Mouse (Mus musculus) urinary bladder, postnatal 36 days (tissue): ENCODE measurements around the gene Abcc4.
A peak's percentile ranks its signal among the peaks of the same experiment; 100 is the strongest.
"Not testable (repeated sequence)": the region's sequence is repeated elsewhere in the genome, so short reads cannot be mapped to it uniquely, and the experiment has no call there.

Experiments used
- DNase-seq, 2 experiments: peaks; one replicate each; pipeline ENCODE4 v3.0.0; 2022; ENCODE audit warnings: low spot score in 2 of 2, mixed read lengths in 1 of 2

Gene Abcc4

GRCm38 (mm10) chr14:118579013-118579728 lies 126.8 kb downstream of the Abcc4 start:
- peak in 1 of 2 experiments; percentile 14 for DNase-seq

DNA sequence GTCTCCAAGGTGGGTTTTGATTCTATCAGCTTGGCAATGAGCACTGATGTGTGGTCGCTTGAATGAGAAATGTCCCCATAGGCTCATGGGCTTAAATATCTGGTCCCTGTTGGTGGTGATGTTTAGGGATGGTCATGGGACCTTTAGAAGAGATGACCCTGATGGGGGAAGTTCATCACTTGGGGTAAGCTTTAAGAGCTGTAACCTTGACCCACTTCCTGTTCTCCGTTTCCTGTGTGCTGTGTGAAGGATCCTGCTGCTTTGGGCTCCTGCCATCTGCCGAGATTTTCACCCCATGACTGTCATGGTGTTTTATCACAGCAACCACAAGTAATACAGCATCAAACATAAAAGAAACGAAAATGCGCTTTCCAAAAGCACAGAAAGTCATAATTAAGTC lies 128.1 kb downstream of the Abcc4 start:
- no peak for DNase-seq

DNA sequence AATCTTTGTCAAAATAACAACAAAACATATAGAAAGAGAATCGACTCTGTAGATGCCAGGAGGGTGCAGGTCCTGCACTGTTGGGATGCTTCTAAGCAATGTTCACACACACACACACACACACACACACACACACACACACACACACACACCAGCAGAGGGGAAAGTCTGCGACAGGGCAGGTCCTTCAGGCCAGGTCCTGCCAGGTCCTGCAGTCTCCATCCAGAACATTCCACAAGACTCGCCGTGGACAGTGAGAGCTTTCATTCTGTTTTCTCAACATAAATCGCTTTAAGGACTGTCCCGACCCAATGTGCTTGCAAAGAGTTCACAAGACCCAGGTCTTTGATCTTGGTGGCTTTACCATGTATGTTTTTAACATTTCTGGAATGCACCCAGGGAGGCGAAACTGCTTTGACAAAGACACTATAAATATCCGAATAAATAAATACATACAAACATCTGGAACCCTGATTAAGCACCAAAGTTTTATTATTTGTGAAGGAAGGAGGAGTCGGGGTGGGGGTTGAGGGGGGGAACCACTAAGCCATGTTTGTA lies 133.3 kb downstream of the Abcc4 start:
- DNase-seq = no peak

DNA sequence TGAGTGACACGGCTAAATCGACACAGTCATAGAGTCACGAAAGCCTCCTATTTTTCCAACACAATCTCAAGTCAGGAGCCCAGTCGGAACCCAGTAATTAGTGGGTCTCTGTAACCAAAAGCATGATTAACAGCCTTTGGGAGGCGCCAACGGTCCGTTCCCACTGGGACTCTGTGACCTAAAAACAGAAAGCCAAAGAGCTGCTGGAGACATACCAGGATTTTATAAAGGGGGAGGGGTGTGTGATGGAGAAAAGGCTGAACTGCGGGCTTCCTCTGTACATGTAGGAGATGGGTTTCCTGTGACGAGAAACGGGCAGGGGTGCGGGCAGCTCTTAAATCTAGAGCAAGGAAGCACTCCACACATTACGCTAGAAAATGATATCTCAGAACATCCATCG lies 136.4 kb downstream of the Abcc4 start:
- DNase-seq = no peak

GRCm38 (mm10) chr14:118568116-118568673 lies 137.8 kb downstream of the Abcc4 start:
- DNase-seq = no peak

DNA sequence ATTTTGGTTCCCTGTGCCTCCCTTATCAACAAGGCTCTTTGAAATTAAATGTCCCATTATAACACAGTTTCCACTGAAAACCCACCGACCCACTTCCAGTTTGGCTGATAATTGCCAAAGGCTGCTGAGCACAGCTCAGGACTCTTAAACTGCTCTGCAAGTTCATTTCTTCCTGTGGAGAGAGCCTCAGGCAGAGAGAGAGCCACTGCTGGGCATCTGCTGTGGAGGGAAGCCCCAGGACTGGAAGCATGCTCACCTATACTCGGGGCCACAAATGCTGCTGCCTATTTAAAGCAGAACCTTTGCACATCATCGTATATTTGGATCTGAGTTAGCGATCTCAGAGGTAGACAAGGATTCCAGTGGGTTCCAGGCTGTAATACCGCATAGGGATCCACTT lies 139.2 kb downstream of the Abcc4 start:
- no peak for DNase-seq

GRCm38 (mm10) chr14:118566214-118566688 lies 139.8 kb downstream of the Abcc4 start:
- DNase-seq = peak; percentile 15 to 24

- no peak for DNase-seq
Observed at GRCm38 (mm10) chr14:118565696-118566095, 140.3 kb downstream of the Abcc4 start.

GRCm38 (mm10) chr14:118563570-118563969 lies 142.4 kb downstream of the Abcc4 start:
- no peak for DNase-seq

GRCm38 (mm10) chr14:118552901-118553475 lies 153.0 kb downstream of the Abcc4 start:
- DNase-seq = no peak

- DNase-seq = no peak
Observed at GRCm38 (mm10) chr14:118552390-118552789, 153.6 kb downstream of the Abcc4 start.

DNA sequence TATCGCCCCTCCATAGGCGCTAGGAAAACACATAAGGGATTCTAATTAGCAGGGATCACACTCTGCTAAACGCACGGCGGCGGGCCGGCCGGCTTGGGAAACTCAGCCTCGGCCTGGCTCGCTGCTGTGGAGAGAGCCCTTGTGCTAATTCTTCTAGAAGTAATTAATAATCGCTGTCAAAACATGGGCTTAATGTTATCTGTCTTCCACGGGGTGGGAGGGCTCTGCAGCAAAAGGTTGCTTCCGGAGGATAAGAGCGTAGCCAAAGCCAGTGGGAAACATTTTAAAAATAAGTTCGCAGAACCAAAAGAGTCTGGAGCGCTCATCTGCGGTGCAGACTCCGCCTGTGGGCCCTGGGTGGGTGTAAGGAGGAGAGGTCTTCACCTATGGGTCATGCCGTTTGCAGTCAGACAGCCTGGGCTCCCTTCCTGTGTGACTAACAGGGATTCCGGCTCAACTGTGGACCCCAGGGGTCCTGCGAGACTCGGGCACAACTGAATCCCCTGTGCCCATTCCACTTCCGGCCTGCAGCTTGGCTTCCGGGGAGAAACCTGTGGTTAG lies 154.2 kb downstream of the Abcc4 start:
- no peak for DNase-seq

DNA sequence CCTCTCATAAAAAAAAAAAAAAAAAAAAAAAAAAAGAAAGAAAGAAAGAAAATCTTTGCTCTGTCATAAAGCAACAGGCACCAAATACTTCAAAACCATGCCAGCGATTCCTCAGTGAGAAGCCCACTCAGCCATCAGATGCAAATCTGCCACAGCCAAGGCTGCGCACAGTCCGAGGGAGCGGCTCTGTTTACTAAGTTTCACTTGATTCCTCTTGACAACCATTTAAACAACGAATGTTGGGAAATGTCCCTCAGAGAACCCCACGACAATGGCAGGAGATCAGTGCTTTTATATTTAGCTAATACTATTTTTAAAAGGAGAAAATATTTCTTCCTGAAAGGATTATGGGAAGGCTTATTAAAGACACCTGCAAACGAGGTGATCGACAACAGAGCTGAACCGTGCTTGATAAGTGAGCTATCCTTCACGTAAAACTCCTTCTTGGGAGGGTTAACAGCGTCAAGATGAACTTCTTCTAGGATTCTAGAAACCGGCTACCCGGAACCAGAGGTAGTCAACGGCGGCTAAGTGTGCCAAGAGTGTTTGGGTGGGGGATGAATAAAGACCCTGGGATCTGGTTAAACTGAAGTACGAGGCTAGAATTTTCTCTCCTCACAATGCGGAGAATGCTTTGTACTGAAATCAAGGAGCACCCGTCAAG lies 154.8 kb downstream of the Abcc4 start:
- no peak for DNase-seq

DNA sequence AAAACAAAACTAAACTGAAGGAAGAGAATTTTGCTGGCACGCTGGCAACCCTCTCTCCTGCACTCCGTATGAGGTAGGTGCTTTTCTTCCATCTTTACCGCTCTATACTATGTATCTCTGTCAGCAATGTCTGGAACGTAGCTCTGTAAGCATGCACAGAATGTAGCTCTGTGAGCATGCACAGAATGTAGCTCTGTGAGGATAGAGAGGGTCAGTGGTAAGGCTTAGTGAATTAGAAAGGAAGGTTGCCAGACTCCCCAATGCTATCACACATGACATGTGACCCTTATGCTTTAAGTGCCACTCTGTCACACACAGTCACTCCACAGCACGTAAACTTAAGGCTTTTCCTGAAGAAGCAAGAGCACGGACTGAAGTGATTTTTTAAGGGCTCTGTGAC lies 161.5 kb downstream of the Abcc4 start:
- DNase-seq = no peak

DNA sequence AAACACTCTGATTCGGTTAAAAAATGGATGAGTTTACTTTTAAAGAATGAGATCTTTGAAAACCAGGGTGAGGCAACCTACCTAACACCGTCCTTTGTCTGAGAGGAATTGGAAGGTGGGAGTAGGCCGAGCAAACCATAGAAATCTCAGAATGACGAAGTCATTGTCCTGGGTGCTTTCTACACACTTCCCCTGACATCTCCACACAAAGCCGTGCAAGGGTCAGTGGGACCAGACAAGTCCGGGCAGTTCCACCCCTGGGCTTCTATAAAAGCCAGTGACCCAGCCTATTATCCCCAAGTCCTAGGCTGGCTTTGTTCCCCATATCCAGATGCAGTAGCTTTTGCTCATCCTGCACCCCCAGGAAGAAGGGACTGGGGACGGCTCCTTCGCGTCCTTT lies 163.1 kb downstream of the Abcc4 start:
- DNase-seq = no peak

DNA sequence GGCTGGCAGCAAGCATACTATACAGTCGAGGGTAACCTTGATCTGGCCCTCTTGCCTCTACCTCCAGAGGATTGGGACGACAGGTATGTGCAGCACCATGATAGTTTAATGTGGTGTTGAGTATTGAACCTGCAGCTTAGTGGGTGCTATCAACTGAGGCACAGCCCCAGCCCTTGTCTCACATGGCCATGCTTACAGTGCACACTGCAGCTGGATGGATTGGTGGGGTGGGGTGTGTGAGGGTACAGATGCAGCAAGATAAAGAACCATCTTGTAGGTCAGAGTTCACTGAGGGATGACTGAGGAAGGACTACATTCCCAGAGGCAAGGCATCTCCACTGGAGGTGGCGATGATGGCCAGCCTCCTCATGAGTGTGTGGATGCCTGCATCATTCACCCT lies 174.5 kb downstream of the Abcc4 start:
- no peak for DNase-seq

GRCm38 (mm10) chr14:118514280-118515031 lies 191.6 kb downstream of the Abcc4 start:
- no peak for DNase-seq

DNA sequence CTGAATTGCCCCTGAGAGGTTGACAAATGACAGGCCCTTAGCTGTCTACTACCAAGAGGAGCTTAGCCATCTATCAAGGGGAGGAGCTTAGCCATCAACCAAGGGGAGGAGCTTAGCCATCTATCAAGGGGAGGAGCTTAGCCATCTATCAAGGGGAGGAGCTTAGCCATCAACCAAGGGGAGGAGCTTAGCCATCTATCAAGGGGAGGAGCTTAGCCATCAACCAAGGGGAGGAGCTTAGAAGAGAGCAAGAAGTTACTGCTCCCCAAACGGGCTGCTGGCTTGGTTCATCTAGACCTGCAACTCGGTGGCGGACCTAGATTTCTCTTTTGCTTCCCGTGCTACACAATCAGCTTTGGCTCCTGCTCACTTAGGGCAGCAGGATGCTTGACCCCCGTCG lies 194.3 kb downstream of the Abcc4 start:
- DNase-seq = not testable (repeated sequence)

DNA sequence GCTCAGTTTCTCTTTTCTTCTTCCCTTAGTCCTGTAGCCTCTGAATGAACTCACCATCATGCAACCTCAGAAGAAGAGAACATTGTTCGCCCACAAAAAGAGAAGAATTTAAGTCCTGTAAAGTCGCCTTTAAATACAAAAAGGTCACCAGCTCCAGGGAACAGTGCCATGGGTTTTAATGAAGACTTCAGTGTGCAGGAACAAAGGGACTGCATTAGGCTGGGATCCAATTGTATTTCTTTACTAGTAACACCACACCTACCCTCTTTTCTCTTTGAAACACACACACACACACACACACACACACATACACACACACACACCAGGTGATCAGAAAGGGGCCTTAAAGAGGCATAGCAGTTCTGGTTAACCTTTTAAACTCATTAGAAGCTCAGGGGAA lies 195.2 kb downstream of the Abcc4 start:
- no peak for DNase-seq

DNA sequence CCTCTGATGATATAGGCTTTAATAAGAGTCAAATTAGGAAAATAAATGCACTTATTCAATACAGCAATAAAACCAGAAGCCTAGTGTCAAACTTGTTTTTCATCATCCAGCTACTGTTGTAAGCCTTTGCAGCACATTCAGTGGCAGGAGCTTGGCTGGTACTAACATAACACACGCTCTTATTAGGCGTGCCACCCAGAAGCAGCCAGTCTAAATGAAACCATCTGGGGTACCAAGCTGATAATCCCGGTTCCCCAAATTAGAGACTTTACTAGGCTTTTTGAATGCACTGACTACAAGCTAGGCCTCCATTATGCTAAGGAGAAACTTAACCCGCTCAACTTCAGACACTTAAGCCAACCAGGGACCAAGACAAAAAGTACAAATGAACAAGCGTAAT lies 195.8 kb downstream of the Abcc4 start:
- DNase-seq = no peak

DNA sequence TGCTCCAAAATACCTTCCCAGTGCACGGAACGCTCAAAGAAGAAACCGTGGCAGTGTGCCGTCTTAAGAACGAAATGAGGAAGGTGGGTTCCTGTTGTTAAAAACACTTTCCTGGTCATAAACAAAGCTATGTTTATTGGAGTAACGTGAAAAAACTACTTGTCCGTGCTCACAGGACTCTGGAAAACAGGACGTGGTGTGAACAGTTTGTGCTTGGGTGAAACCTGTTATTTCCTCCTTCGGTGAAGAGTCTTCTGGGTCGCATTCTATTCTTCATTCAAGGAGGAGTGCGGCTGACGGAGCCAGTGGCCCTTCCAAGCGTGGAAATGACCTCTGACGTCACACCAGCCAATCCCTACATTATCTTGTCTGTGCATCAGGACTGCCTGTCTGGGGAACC lies 198.2 kb downstream of the Abcc4 start:
- no peak for DNase-seq
